Mouse (Mus musculus) bone marrow macrophage, adult 2 months (primary cell): Measurements from ENCODE around the gene Nmu.

Experiments
- CTCF ChIP-seq: IDR thresholded peaks from 2 replicates; pipeline ENCODE4 v1.5.1; 2012; ENCODE audit warnings: low read depth, mild to moderate bottlenecking, low read length, moderate library complexity
- POLR2A ChIP-seq: IDR thresholded peaks from 2 replicates; pipeline ENCODE4 v1.6.1; 2012; ENCODE audit warnings: mild to moderate bottlenecking, low read depth, low read length, borderline replicate concordance

GRCm38 (mm10) chr5:76394382-76394781 is 30.8 kb upstream of the Nmu start:
- TF ChIP-seq CTCF (no peak), POLR2A (no peak)
